Mouse (Mus musculus) intestine, embryonic 15.5 days (tissue): ENCODE data around the gene Lztr1. TPM values are rescaled to one million over a fixed set of nuclear protein-coding genes. Genes with fewer than 3 reads are reported as not detected.

Experiments
- ATAC-seq: fragments of 200-750 bp; cut with Nextera tagmentation; 2 replicates; pipeline ENCODE4 v1.8.0; 2017; ENCODE audit warnings: moderate TSS enrichment, moderate library complexity
- H3K27ac ChIP-seq: fragments of 300-500 bp; sonication (generic); 2 replicates; pipeline ENCODE4 v1.5.1; 2015; ENCODE audit warnings: mild to moderate bottlenecking, inconsistent platforms
- H3K27me3 ChIP-seq: fragments of 300-500 bp; sonication (generic); replicated peaks from 2 replicates; pipeline ENCODE4 v1.6.1; 2015; ENCODE audit warnings: inconsistent platforms
- H3K36me3 ChIP-seq: fragments of 300-500 bp; sonication (generic); 2 replicates; pipeline ENCODE4 v1.6.1; 2015; ENCODE audit warnings: inconsistent platforms
- H3K4me1 ChIP-seq: fragments of 300-500 bp; sonication (generic); replicated peaks from 2 replicates; pipeline ENCODE4 v1.6.1; 2015; ENCODE audit warnings: inconsistent platforms
- H3K4me2 ChIP-seq: fragments of 300-500 bp; sonication (generic); replicated peaks from 2 replicates; pipeline ENCODE4 v1.6.1; 2015; ENCODE audit warnings: mild to moderate bottlenecking, inconsistent platforms
- H3K4me3 ChIP-seq: fragments of 300-500 bp; sonication (generic); replicated peaks from 2 replicates; pipeline ENCODE4 v1.5.1; 2015; ENCODE audit warnings: inconsistent platforms
- H3K9ac ChIP-seq: fragments of 300-500 bp; sonication (generic); 2 replicates; pipeline ENCODE4 v1.6.1; 2015; ENCODE audit warnings: inconsistent platforms
- H3K9me3 ChIP-seq: fragments of 300-500 bp; sonication (generic); 2 replicates; pipeline ENCODE4 v1.6.1; 2016; ENCODE audit warnings: inconsistent platforms
- WGBS: fragments of 180-500 bp; shearing (Covaris S2); methylation state at CpG from one replicate; pipeline ENCODE4 v1.1.7; 2015; 5-methylcytosine and 5-hydroxymethylcytosine counted together
- polyA plus RNA-seq: library from polyadenylated mRNA; unstranded; fragments of >200 nt; fragmentation: Nextera tagmentation; extraction: Ambion mirVana; gene quantifications from 2 replicates; pipeline ENCODE4 v1.2.1, GENCODE M21; 2015

The Lztr1 gene
- 72.7 and 82.6 TPM in 2 replicates for polyA plus RNA-seq

GRCm38 (mm10) chr16:17508546-17509239 is at the start of gene Lztr1:
TSS of gene Lztr1 (plus strand) at chr16:17508688.
- no peaks in the 10 kb centered on the region for H3K9me3 ChIP-seq
- peak; percentile 98 for ATAC-seq
- peak within 1 kb of the TSS; percentile 71 for H3K9ac ChIP-seq
- H3K4me3 ChIP-seq: peak within 1 kb of the TSS; percentile 58
- H3K4me2 ChIP-seq: peak within 1 kb of the TSS; percentile 64
- under 1% methylated on average over 50 of the region's 50 CpGs for WGBS
- no peaks in the 10 kb centered on the region for H3K27me3 ChIP-seq
- peaks cover 17% of the 10 kb centered on the region; the same call in 1 of the 2 replicates for H3K36me3 ChIP-seq
- H3K4me1 ChIP-seq: peaks cover 12% of the 10 kb centered on the region
- peak within 1 kb of the TSS; percentile 94 for H3K27ac ChIP-seq

GRCm38 (mm10) chr16:17460254-17460653 is 48.2 kb upstream of the Lztr1 start:
- Histone ChIP-seq H3K9ac (no peak overlapping the region), H3K27ac (no peak overlapping the region), H3K4me3 (no peak overlapping the region), H3K9me3 (no peaks in the 10 kb centered on the region), H3K27me3 (no peaks in the 10 kb centered on the region), H3K4me1 (peaks cover 1% of the 10 kb centered on the region; the same call in 1 of the 2 replicates), H3K4me2 (no peak overlapping the region), H3K36me3 (peaks cover 9% of the 10 kb centered on the region; the same call in 1 of the 2 replicates)
- ATAC-seq: no peak
- 89% methylated on average over 4 of the region's 4 CpGs for WGBS

- H3K9me3 ChIP-seq: no peaks in the 10 kb centered on the region
- no peaks in the 10 kb centered on the region for H3K4me1 ChIP-seq
- no peaks in the 10 kb centered on the region for H3K27me3 ChIP-seq
- H3K9ac ChIP-seq: no peak overlapping the region
- no peak for ATAC-seq
- no peak overlapping the region for H3K27ac ChIP-seq
- H3K4me3 ChIP-seq: no peak overlapping the region
- H3K36me3 ChIP-seq: 0 out of 2 replicates have a peak, but pooled peaks cover 5% of the 10 kb centered on the region
- WGBS: 84% methylated on average over 1 of the region's 1 CpGs
- no peak overlapping the region for H3K4me2 ChIP-seq
Measured at GRCm38 (mm10) chr16:17461596-17461995, 46.9 kb upstream of the Lztr1 start.

- H3K4me3 ChIP-seq: no peak overlapping the region
- 69% methylated on average over 2 of the region's 2 CpGs for WGBS
- 0 out of 2 replicates have a peak, but pooled peaks cover 3% of the 10 kb centered on the region for H3K4me1 ChIP-seq
- no peak overlapping the region for H3K4me2 ChIP-seq
- no peaks in the 10 kb centered on the region for H3K27me3 ChIP-seq
- H3K36me3 ChIP-seq: no peaks in the 10 kb centered on the region
- H3K9ac ChIP-seq: no peak overlapping the region
- no peak for ATAC-seq
- H3K27ac ChIP-seq: no peak overlapping the region
- no peaks in the 10 kb centered on the region for H3K9me3 ChIP-seq
Measured at GRCm38 (mm10) chr16:17463184-17463583, 45.3 kb upstream of the Lztr1 start.

GRCm38 (mm10) chr16:17466875-17467663 is 41.4 kb upstream of the Lztr1 start:
- H3K9me3 ChIP-seq: no peaks in the 10 kb centered on the region
- peak; percentile 73; the same call in 1 of the 2 replicates for ATAC-seq
- no peak overlapping the region for H3K27ac ChIP-seq
- no peak overlapping the region for H3K4me3 ChIP-seq
- 0 out of 2 replicates have a peak, but pooled peaks cover 3% of the 10 kb centered on the region for H3K4me1 ChIP-seq
- H3K9ac ChIP-seq: no peak overlapping the region
- no peaks in the 10 kb centered on the region for H3K27me3 ChIP-seq
- peaks cover 10% of the 10 kb centered on the region; the same call in 1 of the 2 replicates for H3K36me3 ChIP-seq
- 67% methylated on average over 4 of the region's 4 CpGs for WGBS
- no peak overlapping the region for H3K4me2 ChIP-seq

- peaks cover 18% of the 10 kb centered on the region for H3K36me3 ChIP-seq
Measured at GRCm38 (mm10) chr16:17472498-17472897, 36.0 kb upstream of the Lztr1 start.

GRCm38 (mm10) chr16:17474091-17474490 is 34.4 kb upstream of the Lztr1 start:
- H3K4me1 ChIP-seq: no peaks in the 10 kb centered on the region
- no peak overlapping the region for H3K4me3 ChIP-seq
- no peaks in the 10 kb centered on the region for H3K9me3 ChIP-seq
- H3K27me3 ChIP-seq: no peaks in the 10 kb centered on the region
- H3K27ac ChIP-seq: no peak overlapping the region
- H3K4me2 ChIP-seq: no peak overlapping the region
- no peak overlapping the region for H3K9ac ChIP-seq
- peaks cover 18% of the 10 kb centered on the region for H3K36me3 ChIP-seq
- no peak for ATAC-seq

More at GRCm38 (mm10) chr16:17472498-17472897, 36.0 kb upstream of the Lztr1 start:
- ATAC-seq: no peak
- Histone ChIP-seq H3K4me2 (no peak overlapping the region), H3K27ac (no peak overlapping the region), H3K9me3 (no peaks in the 10 kb centered on the region), H3K9ac (no peak overlapping the region), H3K4me1 (0 out of 2 replicates have a peak, but pooled peaks cover under 1% of the 10 kb centered on the region), H3K4me3 (no peak overlapping the region), H3K27me3 (no peaks in the 10 kb centered on the region)
- WGBS: 89% methylated on average over 6 of the region's 6 CpGs

GRCm38 (mm10) chr16:17474761-17475160 is 33.7 kb upstream of the Lztr1 start:
- H3K9ac ChIP-seq: no peak overlapping the region
- no peaks in the 10 kb centered on the region for H3K27me3 ChIP-seq
- 69% methylated on average over 2 of the region's 2 CpGs for WGBS
- H3K4me1 ChIP-seq: no peaks in the 10 kb centered on the region
- no peak overlapping the region for H3K27ac ChIP-seq
- H3K36me3 ChIP-seq: peaks cover 19% of the 10 kb centered on the region
- no peaks in the 10 kb centered on the region for H3K9me3 ChIP-seq
- H3K4me3 ChIP-seq: no peak overlapping the region
- no peak for ATAC-seq
- H3K4me2 ChIP-seq: no peak overlapping the region

- no peaks in the 10 kb centered on the region for H3K4me1 ChIP-seq
- H3K27me3 ChIP-seq: no peaks in the 10 kb centered on the region
- ATAC-seq: no peak
- no peak overlapping the region for H3K4me3 ChIP-seq
- no peaks in the 10 kb centered on the region for H3K9me3 ChIP-seq
- 95% methylated on average over 4 of the region's 4 CpGs for WGBS
- peaks cover 13% of the 10 kb centered on the region for H3K36me3 ChIP-seq
- no peak overlapping the region for H3K9ac ChIP-seq
- no peak overlapping the region for H3K4me2 ChIP-seq
- no peak overlapping the region for H3K27ac ChIP-seq
Measured at GRCm38 (mm10) chr16:17475326-17475725, 33.2 kb upstream of the Lztr1 start.

- Histone ChIP-seq H3K4me1 (no peaks in the 10 kb centered on the region), H3K27me3 (no peaks in the 10 kb centered on the region), H3K9ac (no peak overlapping the region), H3K36me3 (peaks cover 14% of the 10 kb centered on the region), H3K27ac (no peak overlapping the region), H3K9me3 (no peaks in the 10 kb centered on the region), H3K4me3 (no peak overlapping the region), H3K4me2 (no peak overlapping the region)
- ATAC-seq: no peak
- WGBS: 76% methylated on average over 4 of the region's 4 CpGs
Measured at GRCm38 (mm10) chr16:17478331-17478943, 30.1 kb upstream of the Lztr1 start.

GRCm38 (mm10) chr16:17481465-17481864 is 27.0 kb upstream of the Lztr1 start:
- WGBS: 81% methylated on average over 2 of the region's 2 CpGs
- H3K4me2 ChIP-seq: no peak overlapping the region

GRCm38 (mm10) chr16:17486505-17486904 is 22.0 kb upstream of the Lztr1 start:
- 11% methylated on average over 3 of the region's 3 CpGs for WGBS
- Histone ChIP-seq H3K4me3 (no peak overlapping the region), H3K27ac (no peak overlapping the region), H3K4me1 (peaks cover 11% of the 10 kb centered on the region), H3K4me2 (no peak overlapping the region), H3K27me3 (peaks cover 8% of the 10 kb centered on the region; the same call in 1 of the 2 replicates), H3K36me3 (peaks cover 22% of the 10 kb centered on the region), H3K9ac (no peak overlapping the region), H3K9me3 (no peaks in the 10 kb centered on the region)
- ATAC-seq: no peak

More at GRCm38 (mm10) chr16:17481465-17481864, 27.0 kb upstream of the Lztr1 start:
- H3K4me1 ChIP-seq: peaks cover 2% of the 10 kb centered on the region; the same call in 1 of the 2 replicates
- H3K4me3 ChIP-seq: no peak overlapping the region
- peaks cover 20% of the 10 kb centered on the region for H3K36me3 ChIP-seq
- H3K9me3 ChIP-seq: no peaks in the 10 kb centered on the region
- no peak overlapping the region for H3K27ac ChIP-seq
- no peaks in the 10 kb centered on the region for H3K27me3 ChIP-seq
- ATAC-seq: no peak
- H3K9ac ChIP-seq: no peak overlapping the region
